Mouse (Mus musculus) forebrain, embryonic 11.5 days (tissue): Measurements from ENCODE around the gene Csn1s2b. TPM values are rescaled to one million over a fixed set of nuclear protein-coding genes. Genes with fewer than 3 reads are reported as not detected.
"Not testable (repeated sequence)": the region's sequence is repeated elsewhere in the genome, so short reads cannot be mapped to it uniquely, and the experiment has no call there.

Experiments
- ATAC-seq: fragments of 200-750 bp; cut with Nextera tagmentation; replicated peaks from 2 replicates; pipeline ENCODE4 v1.8.0; 2017; ENCODE audit warnings: moderate TSS enrichment; ENCODE audit not compliant: low FRiP score
- DNase-seq: peaks from one replicate; pipeline ENCODE4 v3.0.0-alpha.2; 2017; ENCODE audit warnings: low spot score
- H3K27ac ChIP-seq: fragments of 300-500 bp; sonication (generic); 2 replicates; pipeline ENCODE4 v1.5.1; 2014; ENCODE audit warnings: low read depth, low read length
- H3K27me3 ChIP-seq: fragments of 300-500 bp; sonication (generic); 2 replicates; pipeline ENCODE4 v1.6.1; 2014; ENCODE audit warnings: mild to moderate bottlenecking, low read length, mixed read lengths; ENCODE audit not compliant: control insufficient read depth, insufficient read depth
- H3K36me3 ChIP-seq: fragments of 300-500 bp; sonication (generic); 2 replicates; pipeline ENCODE4 v1.6.1; 2014; ENCODE audit warnings: mild to moderate bottlenecking, low read length, moderate library complexity, mixed read lengths; ENCODE audit not compliant: control insufficient read depth, insufficient read depth
- H3K4me1 ChIP-seq: fragments of 300-500 bp; sonication (generic); replicated peaks from 2 replicates; pipeline ENCODE4 v1.6.1; 2014; ENCODE audit warnings: low read length, mixed read lengths; ENCODE audit not compliant: control insufficient read depth, insufficient read depth
- H3K4me2 ChIP-seq: fragments of 300-500 bp; sonication (generic); 2 replicates; pipeline ENCODE4 v1.6.1; 2014; ENCODE audit warnings: low read depth, mild to moderate bottlenecking, low read length, moderate library complexity, mixed read lengths; ENCODE audit not compliant: severe bottlenecking
- H3K4me3 ChIP-seq: fragments of 300-500 bp; sonication (generic); 2 replicates; pipeline ENCODE4 v1.5.1; 2014; ENCODE audit warnings: low read depth, low read length
- H3K9ac ChIP-seq: fragments of 300-500 bp; sonication (generic); 2 replicates; pipeline ENCODE4 v1.6.1; 2014; ENCODE audit warnings: low read length
- H3K9me3 ChIP-seq: fragments of 300-500 bp; sonication (generic); 2 replicates; pipeline ENCODE4 v1.6.1; 2016; ENCODE audit warnings: low read length, mixed read lengths; ENCODE audit not compliant: control insufficient read depth
- WGBS: fragments of 180-500 bp; shearing (Covaris S2); extraction: QIAGEN DNeasy Blood & Tissue Kit; methylation state at CpG from one replicate; pipeline ENCODE4 v1.1.7; 2014; 5-methylcytosine and 5-hydroxymethylcytosine counted together
- polyA plus RNA-seq: library from polyadenylated mRNA; unstranded; fragments of >200 nt; fragmentation: Nextera tagmentation; extraction: Ambion mirVana; gene quantifications from 2 replicates; pipeline ENCODE4 v1.2.1, GENCODE M21; 2014

The Csn1s2b gene
- polyA plus RNA-seq, result not detected in 2 replicates

DNA sequence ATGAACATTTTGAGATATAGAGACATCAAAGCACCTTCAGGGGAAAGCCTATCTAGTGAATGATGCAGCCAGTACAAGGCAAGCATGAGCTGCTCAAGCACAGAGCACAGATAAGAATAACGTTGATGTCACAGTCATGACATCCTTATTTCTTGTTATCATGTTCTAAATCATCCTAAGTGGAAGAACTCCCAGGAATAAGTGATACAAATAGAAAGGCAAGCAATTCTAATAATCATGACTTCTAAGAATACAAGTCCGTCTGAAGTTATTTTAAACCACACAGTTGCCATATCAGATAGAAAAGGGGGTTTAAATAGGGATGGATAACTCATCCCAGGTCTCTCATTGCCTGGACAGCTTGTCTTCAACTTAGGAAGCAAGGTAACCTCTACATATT lies at the start of gene Csn1s2b:
Csn1s2b (plus strand) TSS at position 301 of the 400 bp plus-strand sequence.
- Histone ChIP-seq H3K9me3 (no peaks in the 10 kb centered on the region), H3K4me3 (no peak within 1 kb of the TSS), H3K4me1 (no peaks in the 10 kb centered on the region), H3K4me2 (no peak within 1 kb of the TSS), H3K27me3 (no peaks in the 10 kb centered on the region), H3K9ac (no peak within 1 kb of the TSS), H3K36me3 (no peaks in the 10 kb centered on the region), H3K27ac (no peak within 1 kb of the TSS)
- ATAC-seq (no peak), DNase-seq (no peak)
- WGBS, result 86% methylated on average over 2 of the region's 2 CpGs

- no peak overlapping the region for H3K27ac ChIP-seq
- H3K27me3 ChIP-seq, result no peaks in the 10 kb centered on the region
- H3K4me1 ChIP-seq, result no peaks in the 10 kb centered on the region
Observed at GRCm38 (mm10) chr5:87764546-87764945, 43.3 kb upstream of the Csn1s2b start.

DNA sequence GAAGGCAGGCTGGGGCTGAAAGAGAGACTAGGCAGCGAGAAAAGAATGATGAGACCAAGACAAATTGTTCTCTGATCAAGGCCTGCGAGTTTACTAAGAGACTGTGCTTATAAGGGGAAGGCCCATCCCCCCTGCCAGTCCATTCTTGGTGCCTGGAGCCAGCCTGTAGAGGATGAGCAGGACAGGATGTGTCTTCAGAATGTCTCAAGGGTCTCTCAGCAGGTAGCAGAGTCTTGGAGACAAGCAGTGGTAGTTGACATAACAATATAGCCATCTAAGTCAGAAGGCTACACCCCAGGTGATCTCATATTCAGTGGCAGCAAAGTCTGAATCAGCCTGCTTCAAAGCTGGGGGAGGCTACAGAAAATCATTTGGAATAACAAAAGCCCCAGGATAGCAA lies 35.7 kb upstream of the Csn1s2b start:
- H3K27me3 ChIP-seq, ATAC-seq, DNase-seq, H3K4me3 ChIP-seq, H3K36me3 ChIP-seq, H3K9me3 ChIP-seq, H3K27ac ChIP-seq, H3K4me2 ChIP-seq, H3K9ac ChIP-seq, H3K4me1 ChIP-seq: not testable (repeated sequence)
- 52% methylated on average over 2 of the region's 2 CpGs for WGBS

More at GRCm38 (mm10) chr5:87764546-87764945, 43.3 kb upstream of the Csn1s2b start:
- no peak for ATAC-seq
- Histone ChIP-seq H3K4me3 (no peak overlapping the region), H3K9me3 (no peaks in the 10 kb centered on the region), H3K9ac (no peak overlapping the region), H3K36me3 (no peaks in the 10 kb centered on the region), H3K4me2 (no peak overlapping the region)
- WGBS, result 83% methylated on average over 3 of the region's 3 CpGs
- no peak for DNase-seq

DNA sequence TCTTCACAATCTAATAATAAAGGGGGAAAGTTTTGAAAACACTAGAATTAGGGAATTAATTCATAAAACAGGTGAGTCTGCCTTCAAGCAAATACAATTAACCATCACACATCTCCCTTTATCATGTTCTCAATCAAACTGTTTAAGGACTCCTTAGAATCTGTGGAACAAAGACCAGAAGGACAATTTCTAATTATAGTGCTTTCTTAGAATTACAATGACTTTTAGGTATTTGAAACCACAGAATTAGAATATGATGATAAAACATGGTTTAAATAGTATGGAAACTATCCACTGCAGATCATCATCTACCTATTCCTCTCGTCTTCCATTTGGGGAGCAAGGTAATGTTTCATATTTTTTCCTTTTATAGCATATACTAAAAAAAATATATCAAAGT lies 33.6 kb upstream of the Csn1s2b start, which contains the start of gene Csn1s2a:
Csn1s2a (plus strand) TSS at position 301 of the 400 bp plus-strand sequence.
- no peaks in the 10 kb centered on the region for H3K9me3 ChIP-seq
- DNase-seq, result no peak
- H3K4me3 ChIP-seq, result no peak within 1 kb of the TSS
- 79% methylated on average over 1 of the region's 1 CpGs for WGBS
- no peak within 1 kb of the TSS for H3K27ac ChIP-seq
- ATAC-seq, result no peak
- no peaks in the 10 kb centered on the region for H3K36me3 ChIP-seq
- no peak within 1 kb of the TSS for H3K9ac ChIP-seq
- no peaks in the 10 kb centered on the region for H3K27me3 ChIP-seq
- H3K4me2 ChIP-seq, result no peak within 1 kb of the TSS
- no peaks in the 10 kb centered on the region for H3K4me1 ChIP-seq

- H3K4me3 ChIP-seq, result no peak overlapping the region
- no peak overlapping the region for H3K4me2 ChIP-seq
- ATAC-seq, result no peak
- no peak overlapping the region for H3K9ac ChIP-seq
- H3K27ac ChIP-seq, result no peak overlapping the region
- no peaks in the 10 kb centered on the region for H3K4me1 ChIP-seq
- no peak for DNase-seq
- WGBS, result 57% methylated on average over 4 of the region's 4 CpGs
- no peaks in the 10 kb centered on the region for H3K36me3 ChIP-seq
- no peaks in the 10 kb centered on the region for H3K9me3 ChIP-seq
- H3K27me3 ChIP-seq, result no peaks in the 10 kb centered on the region
Observed at GRCm38 (mm10) chr5:87782731-87783130, 25.2 kb upstream of the Csn1s2b start.

DNA sequence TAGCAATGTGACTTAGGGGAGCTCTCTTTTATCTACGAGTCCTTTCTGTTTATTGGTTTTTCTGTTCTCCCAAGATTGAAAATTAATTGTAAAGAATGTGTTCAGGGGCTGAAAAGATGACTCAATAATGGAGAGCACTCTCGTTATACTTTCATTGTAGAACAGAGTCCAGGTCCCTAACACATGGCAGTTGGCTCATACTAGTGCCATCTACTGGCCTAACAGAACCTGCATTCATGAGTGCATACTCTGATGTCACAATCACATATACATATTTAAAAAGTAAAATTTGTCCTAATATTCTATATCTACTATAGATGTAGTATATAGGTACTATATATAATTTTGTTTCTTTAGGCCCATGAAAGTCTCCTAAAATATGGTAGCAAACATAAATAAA lies 1.4 kb downstream of the Csn1s2b start:
- Histone ChIP-seq H3K9ac (no peak overlapping the region), H3K27me3 (no peaks in the 10 kb centered on the region), H3K4me2 (no peak overlapping the region), H3K27ac (no peak overlapping the region), H3K4me1 (no peaks in the 10 kb centered on the region), H3K4me3 (no peak overlapping the region), H3K36me3 (no peaks in the 10 kb centered on the region), H3K9me3 (no peaks in the 10 kb centered on the region)
- DNase-seq (no peak), ATAC-seq (no peak)
- WGBS, result 55% methylated on average over 2 of the region's 2 CpGs

DNA sequence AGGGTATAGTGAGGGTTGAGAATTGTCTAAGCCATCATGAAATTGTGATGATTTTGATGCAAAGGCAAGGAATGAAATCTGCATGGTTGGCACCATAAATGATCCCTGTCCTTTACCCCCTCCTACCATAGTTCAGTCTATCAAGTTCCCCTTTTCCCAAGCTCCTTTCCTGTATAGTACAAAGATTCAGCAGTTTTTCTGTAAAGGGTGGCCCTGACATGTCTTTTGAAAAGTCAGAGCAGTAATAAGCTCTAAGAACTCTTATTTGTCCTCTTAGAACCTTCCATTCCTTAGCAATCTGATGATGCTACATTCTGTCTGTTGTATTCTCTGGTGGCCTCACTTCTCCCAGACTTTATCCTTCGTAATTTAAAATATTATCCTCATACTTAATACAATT lies 17.5 kb downstream of the Csn1s2b start, which contains the start of gene Prr27:
Prr27 (plus strand) TSS at position 301 of the 400 bp plus-strand sequence.
- no peaks in the 10 kb centered on the region for H3K9me3 ChIP-seq
- WGBS, result 80% methylated on average over 1 of the region's 1 CpGs
- no peak for ATAC-seq
- H3K27me3 ChIP-seq, result no peaks in the 10 kb centered on the region
- H3K27ac ChIP-seq, result no peak within 1 kb of the TSS
- no peak within 1 kb of the TSS for H3K4me2 ChIP-seq
- DNase-seq, result no peak
- no peak within 1 kb of the TSS for H3K9ac ChIP-seq
- no peaks in the 10 kb centered on the region for H3K36me3 ChIP-seq
- H3K4me1 ChIP-seq, result no peaks in the 10 kb centered on the region
- H3K4me3 ChIP-seq, result no peak within 1 kb of the TSS

DNA sequence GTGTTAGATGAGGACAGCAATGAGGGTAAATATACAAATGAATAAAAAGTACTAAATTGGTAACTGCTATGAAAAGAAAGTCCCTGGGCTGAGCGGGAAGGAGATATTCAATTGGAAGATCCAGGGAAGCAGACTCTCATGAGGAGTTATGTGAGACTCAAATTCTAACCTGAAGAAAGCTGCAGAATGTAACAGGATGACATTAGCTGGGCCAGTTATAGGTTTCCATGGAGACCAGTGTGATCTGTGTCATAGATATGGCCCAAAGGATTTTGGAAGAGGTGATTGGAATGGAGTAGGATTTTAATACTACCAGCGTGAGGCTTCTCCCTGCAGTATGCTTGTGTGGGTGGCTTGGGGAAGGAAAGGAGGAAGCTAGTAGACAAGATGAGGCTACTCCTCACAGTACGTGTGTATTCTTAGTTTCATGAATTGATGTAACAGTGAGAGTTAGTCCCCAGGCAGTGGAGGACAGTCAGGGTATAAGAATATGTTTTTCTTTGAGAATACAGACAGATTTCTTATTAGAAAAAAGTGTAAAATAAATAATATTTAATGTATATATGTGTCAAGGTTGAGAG lies 47.3 kb downstream of the Csn1s2b start:
- Histone ChIP-seq H3K27ac (no peak overlapping the region), H3K4me3 (no peak overlapping the region), H3K27me3 (no peaks in the 10 kb centered on the region), H3K36me3 (no peaks in the 10 kb centered on the region), H3K4me2 (no peak overlapping the region), H3K4me1 (no peaks in the 10 kb centered on the region), H3K9me3 (no peaks in the 10 kb centered on the region), H3K9ac (no peak overlapping the region)
- DNase-seq (no peak), ATAC-seq (no peak)
- WGBS, result 80% methylated on average over 3 of the region's 3 CpGs

- no peaks in the 10 kb centered on the region for H3K9me3 ChIP-seq
- ATAC-seq (no peak), DNase-seq (no peak)
- no peaks in the 10 kb centered on the region for H3K4me1 ChIP-seq
- H3K27ac ChIP-seq, result no peak overlapping the region
- H3K36me3 ChIP-seq, result no peaks in the 10 kb centered on the region
- no peak overlapping the region for H3K4me2 ChIP-seq
- no peak overlapping the region for H3K9ac ChIP-seq
- 63% methylated on average over 2 of the region's 2 CpGs for WGBS
- no peak overlapping the region for H3K4me3 ChIP-seq
- no peaks in the 10 kb centered on the region for H3K27me3 ChIP-seq
Observed at GRCm38 (mm10) chr5:87870084-87870483, 62.2 kb downstream of the Csn1s2b start.
